Mouse (Mus musculus): ENCODE results near the gene Gpc6. TPM values are rescaled to one million over a fixed set of nuclear protein-coding genes. Genes with fewer than 3 reads are reported as not detected.

Gene Gpc6
- polyA plus RNA-seq, 3 experiments from 2014 or later, result 0.17 TPM; not detected in 2

DNA sequence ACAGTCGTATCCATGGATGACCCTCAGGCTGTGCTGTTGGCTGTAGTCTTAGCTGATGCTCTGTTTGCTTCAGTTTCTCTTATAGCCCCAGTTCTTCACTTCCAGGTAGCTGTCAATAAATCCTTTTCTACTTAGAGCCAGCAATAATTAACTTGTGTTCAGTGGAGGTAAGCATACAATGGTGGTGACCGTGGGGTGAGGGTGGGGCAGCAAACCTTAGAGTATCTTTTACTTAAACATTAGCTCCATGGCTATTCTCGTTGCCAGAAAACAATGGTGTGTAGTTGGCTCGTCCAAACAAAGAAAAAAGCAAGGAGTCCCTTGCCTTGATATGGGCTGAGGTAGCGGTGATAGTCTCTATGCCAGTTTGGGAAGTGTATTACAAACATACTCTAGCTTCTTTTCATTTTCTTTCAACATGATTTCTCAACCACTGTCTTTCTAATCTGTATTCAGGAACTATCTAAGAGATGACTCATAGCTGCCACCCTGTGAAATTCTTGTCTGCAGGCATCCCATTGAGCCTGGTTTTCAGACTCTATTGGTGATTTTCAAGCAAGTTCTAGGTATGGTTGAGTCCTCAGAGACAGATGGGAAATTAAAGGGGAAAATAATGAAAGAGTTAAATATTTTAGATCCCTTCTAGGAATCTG is 22.9 kb downstream of the Gpc6 start:
- ATAC-seq, result no peak

DNA sequence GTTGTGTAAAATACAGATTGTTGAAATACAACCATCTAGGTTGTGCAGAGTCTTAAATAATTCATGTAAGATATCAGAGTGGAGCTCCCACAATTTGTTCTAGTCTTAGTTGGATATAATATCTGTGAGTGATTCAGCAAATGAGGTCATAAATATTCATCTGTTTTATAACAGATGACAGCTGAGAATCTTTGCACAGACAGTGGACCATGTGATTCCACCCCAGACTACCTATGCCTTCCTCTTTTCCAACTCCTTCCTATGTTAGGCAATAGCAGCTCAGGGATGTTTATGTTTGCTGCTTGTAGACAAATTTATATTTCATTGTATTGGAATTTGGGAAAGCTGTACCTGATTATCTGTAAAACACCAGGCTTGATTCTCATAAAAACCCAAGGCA is 32.0 kb downstream of the Gpc6 start:
- no peak for ATAC-seq

DNA sequence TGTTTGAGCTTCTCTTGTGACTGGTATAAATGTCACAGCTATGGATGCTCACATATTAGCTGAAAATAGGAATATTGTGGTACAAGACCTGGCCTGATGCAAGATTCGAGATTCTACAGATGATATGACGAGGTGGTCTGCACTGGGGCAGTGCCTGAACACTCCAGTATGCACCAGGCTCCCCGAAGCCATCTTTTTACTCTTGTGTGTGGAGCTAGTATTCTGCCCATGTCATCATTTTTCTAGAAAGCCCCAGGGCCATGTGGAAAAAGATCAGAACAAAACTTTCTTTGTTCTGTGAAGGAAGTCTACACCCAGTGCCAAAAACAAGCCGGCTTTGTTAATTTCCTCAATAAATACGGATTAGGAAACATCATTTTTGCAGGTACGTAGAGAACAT is 39.7 kb downstream of the Gpc6 start:
- no peak for ATAC-seq

DNA sequence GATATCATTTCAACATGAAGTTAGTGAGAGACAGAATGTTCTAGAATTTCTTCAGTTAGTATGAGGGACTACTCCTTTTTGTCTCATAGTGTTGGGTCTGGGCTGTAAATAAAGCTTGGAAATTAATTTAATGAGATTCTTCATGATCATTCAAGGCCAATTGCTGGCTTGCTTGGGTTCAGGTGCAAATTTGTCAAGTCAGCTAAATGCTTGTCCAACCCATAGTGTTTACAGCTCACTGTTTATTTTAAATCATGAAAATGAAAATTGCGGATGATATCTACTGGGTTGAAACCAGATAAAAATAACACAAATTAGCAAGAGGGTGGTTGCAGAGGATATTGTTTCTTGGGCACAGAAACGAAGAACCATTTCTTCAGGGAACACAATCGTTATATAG is 49.6 kb downstream of the Gpc6 start:
- ATAC-seq, result no peak

DNA sequence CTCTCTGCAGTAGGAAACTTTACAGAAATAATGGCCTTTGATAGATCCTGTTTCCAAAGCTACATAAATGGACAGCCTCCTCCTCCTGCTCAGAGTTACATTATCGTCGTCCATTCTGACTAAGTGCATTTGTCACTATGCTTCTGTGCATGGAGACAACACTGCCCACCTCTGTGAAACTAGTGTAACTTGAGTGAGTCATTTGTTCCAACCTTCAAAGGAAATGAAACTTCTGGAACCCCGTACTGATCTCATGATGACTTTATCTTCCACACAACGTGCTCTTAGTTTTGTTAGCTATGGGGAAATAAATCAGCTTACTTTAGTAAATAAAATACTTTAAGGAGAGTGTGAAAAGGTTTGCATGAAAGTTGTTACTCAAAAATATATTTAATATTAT is 50.1 kb downstream of the Gpc6 start:
- no peak for ATAC-seq

DNA sequence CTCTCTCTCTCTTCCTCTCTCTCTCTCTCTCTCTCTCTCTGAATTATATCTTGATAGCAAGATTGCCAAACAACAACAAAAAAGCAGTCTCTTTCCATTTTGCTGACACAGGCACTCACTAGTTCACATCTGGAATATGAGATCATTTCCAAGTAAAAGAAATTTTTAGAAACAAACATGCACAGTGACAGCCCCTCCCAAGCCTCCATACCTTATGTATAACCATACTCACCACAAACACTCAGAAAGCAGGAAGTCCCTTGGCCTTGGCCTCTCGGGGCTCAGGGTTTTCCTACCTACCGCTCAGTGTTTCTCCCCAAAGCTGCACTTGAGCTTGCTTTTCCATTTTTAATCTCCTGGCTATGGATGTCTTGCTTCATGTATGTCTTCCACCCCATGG is 52.1 kb downstream of the Gpc6 start:
- ATAC-seq, result no peak

DNA sequence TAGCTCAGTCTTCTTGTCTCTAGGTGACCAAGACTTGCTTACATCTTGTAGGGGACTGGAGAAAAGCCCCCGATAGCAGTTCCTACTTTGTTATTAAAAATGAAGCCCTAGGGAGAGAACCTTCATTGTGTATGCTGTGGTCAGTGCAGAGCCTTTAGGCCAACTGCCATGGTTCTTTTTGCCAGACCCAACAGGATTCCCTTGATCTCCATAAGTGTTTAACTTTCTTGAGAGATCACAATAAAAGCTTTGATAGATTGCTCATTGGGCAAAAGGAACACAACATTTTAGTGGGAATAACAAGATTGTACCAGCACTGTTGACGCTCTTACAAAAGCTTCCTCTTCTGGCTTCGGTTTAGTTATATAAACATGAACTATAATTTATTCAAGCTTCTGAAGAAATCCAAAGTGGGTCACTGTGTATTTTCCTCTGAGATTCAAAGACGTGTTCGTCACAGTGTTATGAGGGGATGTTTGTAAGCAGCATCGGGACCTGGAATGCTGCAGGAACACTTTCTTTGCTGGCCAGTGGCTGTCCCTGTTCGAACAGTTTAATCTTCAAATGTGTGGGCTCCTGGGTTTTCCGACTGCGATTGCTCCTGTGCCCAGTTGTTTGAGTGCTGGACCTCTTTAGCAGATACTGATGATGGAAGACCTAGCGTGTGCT is 54.7 kb downstream of the Gpc6 start:
- ATAC-seq, result no peak

DNA sequence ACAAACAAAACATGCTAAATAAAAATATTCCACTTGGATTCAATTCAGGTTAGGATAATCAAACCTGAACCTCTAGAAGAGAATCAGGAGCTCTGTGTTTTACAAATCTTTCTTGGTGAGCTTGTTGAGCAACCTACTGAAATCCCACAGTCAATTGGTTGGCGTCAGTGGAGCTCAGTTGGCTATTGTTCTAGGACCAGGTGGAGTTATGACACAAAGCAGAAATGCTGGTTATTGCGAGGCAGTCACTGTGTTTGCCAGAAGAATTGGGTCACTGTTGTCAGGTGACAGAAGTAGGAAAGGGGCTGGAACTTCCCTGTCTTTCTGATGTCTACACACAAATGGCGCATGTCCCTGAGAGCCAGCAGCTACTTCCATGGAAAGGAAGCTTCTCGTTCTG is 56.6 kb downstream of the Gpc6 start:
- ATAC-seq, result no peak

DNA sequence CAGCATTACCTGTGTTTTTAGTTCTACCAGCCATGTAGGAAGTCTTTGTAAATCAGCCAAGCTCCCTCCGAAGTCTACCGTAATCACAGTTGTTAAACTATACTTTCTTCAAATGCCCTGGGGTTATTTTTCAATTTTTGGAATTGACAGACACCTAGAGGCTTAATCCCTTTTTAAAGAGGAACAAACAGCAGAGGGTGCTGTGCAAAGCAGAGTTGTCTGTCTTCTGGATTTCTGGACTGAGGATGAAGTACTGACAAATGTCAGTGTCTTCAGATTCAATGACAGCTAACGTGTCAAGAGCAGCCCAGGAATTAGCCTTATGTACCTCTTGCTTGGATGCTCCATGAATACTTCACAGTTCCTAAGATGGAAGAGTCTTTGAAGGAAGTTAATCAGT is 62.2 kb downstream of the Gpc6 start:
- no peak for ATAC-seq

DNA sequence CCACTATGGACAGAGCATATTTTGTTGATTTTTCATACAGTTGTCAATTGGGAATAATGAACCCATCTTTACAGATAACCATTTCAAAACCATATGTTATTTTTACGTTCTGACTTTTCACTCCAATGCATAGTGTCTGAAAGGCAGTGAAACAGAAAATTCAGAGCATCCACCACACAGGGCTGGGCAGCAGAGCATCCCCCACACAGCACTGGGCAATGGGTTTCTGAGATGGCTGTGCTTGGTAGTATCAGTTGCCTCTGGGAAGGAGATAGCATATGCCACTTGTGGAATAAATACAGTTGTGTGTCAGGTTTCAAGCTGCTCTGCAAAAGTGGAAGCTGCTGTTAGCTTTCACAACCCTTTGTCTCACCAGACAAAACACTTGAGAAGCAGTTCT is 75.3 kb downstream of the Gpc6 start:
- no peak for ATAC-seq

DNA sequence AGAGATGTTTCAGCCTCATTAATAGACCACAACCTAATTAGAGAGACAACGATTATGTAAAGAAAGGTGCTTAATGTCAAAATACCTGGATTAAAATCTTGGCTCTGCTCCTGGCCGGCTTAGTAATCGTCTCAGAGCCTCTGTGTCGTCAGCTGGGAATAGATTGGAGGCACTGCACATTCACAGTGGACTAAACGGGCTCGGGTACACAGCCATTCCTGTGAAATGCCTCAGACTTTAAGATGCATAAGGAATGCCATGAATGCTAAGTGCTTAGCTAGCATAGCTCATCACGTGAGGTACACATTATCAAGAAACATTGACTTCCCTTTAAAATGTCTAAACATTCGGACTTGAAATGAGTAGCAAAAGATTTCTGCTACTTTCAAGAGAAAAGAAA is 77.2 kb downstream of the Gpc6 start:
- ATAC-seq, result no peak

DNA sequence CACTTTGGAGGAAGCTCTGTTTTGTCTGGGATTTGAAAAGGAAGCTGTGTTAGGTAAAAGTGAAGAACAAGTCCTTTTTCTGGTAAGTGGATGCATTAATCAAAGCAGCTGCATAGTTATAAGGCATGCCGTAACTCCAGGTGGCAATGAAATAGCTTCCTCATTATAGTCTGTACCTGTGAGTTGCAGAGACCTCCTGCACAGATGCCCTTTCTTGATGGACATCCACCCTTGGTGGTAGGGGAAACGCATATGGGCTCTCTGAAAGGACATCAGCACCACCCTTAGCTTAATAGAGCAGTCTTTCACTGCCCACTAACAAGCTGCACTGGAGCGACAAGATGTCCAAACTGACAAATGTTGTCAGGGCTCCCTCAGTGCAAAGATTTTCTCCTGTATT is 83.7 kb downstream of the Gpc6 start:
- no peak for ATAC-seq

DNA sequence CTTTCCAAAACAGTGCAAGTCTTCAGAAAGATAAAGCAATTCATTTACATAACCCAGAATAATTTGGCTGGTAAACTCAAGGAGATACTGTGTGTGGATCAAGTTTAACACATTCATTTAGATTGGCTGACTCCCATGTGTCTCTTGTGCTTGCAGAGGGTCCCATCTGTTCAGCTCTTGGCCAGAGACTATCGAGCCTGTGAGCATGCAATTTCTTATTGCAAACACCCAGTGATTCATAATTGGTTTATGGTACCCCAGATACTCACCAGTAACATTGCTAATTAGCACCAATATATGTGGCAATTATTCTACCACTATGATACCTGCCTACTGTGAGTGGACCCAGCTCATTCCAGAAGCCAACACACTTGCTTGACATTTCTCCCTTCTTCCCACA is 87.9 kb downstream of the Gpc6 start:
- ATAC-seq, result no peak

DNA sequence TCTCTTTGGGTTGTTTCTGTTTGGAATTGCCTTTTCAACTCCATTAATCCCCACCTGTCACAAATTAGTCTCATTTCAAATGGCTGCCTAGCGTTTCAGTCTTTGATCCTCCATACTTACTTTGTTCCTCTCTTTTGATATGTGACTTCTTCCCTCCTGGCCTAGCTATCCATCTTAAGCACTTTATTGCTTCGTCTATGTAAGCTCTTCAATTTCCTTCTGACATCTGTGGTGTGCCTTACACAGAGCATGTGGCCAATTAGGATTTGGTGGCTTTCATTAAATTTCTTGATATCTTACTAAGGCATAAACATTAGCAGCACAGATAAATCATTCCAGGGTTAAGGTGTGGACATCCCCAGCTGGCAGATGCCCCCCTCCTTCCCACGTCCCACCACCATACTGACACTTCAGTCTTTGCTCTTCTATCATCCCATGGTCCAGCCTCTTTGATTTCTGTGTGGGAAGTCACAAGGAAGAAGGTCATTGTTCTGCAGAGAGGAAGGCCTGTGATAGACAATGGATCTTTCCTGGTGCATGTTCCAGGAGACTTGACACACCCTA is 88.5 kb downstream of the Gpc6 start:
- no peak for ATAC-seq

DNA sequence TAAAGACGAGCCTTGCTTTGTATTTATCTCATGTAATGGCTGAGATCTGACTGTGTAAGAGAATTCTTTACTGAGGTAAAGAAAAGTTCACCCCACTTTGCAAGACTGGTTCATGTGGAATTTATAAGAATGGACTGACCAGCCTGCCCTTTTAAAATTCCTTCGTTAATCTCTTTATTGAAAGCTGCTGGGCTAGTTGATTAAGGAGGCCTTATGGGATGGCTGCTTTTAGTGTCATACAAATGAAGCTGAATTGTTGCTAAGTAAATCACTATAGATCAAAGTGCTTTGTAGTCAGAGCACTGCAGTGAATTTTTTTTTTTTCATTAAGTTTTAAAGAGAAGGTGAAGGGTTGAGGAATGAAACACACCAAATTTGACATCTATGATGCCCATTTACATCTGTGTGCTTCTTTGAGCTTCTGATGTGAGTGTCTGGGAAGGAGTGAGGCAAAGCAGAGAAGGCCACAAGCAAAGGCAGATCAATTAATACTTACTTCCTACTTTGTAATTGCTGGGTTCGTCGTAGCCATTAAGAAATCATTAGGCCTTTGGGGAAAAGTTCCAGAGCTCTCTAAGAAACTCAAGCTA is 90.3 kb downstream of the Gpc6 start:
- no peak for ATAC-seq

DNA sequence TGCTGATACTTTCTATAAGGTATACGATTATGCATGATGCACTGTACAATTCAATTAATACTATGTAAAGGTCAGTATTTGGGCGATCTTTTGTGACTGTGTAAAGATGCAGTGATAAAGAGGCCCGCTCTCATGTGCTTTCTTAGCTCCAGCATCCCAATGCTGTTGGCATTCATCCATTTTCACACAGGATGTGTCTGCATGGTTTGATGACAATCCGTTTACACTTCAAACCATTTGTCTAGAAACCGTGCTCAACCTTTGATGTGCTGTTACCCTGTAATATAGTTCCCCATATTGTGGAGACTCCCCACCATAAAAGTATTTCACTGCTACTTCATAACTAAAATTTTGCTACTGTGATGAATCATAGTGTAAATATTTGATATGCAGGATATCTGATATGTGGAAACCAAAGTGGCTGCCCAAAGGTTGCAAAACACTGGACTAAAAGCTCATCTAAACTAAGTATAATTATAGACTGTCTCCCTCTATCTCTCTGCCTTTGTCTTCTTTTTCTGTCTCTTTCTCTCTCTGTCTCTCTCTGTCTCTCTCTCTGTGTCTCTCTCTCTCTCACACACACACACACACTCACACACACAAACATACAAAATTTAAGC is 97.2 kb downstream of the Gpc6 start:
- no peak for ATAC-seq

DNA sequence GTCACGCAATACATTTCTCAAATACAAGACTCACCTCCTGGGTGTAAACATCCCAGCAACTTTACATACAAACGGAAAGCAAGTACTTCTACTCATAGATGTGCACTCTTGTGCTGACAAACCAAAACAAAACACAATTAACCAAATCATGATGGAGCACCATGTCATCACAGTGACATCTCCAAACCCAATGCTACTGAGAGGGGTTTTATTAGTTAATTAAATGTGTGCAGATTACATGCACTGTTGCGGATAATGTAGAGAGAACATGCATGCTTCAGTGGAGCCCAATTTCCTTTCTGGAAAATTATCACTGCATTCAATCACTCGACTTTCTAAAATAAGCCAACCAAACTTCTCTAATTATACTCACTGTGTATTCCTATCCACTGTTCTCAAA is 109.0 kb downstream of the Gpc6 start:
- ATAC-seq, result no peak

DNA sequence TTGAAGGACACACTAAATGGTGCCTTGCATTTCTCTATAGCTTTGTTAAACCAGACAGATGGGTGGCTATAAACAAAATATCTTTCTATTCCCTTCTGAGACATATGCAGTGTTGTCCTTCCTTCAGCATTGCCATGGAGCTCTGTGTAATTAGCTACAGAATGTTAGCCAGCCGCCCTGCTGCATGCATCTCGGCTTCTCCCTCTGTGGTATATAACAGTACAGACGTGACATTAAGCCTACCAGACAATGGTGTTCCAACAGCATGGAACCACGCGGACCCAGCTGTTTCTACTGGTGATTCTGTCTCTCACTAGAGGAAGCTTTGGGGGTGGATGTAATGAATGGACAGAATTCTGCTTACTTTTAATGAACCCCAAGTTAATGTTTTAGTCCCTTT is 115.9 kb downstream of the Gpc6 start:
- no peak for ATAC-seq

DNA sequence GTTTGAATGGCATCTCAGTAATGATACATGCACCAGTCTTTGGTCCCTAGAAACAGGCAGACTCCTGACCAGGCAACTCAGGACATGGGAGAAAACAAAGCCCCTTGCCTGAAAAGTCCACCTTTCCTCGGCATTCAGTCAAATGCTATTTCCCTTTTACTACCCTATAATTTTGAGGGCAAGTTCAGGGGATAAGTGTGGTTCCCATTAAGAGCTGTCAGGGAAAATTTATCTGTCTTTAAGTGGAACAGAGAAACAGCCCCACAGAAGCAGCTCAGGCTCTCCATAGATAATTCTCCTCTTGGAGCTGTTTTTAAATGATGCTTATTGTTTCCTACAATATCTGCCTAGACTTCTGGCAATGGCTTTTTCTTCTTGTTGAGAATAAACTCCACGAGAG is 123.8 kb downstream of the Gpc6 start:
- ATAC-seq, result no peak

DNA sequence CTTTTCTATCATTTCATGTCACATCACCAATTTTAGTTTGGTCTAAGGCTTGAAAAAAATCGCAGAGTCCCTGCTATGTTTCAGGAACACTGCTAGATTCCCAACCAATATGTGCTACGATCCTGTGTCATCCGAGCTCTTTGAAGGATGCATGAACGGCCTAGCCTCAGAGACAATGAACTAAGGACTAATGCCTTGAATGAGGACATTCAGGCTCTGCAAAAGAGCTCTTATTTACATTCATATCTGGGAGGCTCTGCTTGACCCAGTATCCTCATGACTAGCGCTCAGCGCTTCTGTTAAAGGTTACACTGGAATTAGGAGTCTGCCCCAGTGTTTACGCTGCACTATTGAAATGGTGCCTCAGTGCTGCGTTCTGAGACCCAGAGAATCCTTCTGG is 125.8 kb downstream of the Gpc6 start:
- no peak for ATAC-seq

DNA sequence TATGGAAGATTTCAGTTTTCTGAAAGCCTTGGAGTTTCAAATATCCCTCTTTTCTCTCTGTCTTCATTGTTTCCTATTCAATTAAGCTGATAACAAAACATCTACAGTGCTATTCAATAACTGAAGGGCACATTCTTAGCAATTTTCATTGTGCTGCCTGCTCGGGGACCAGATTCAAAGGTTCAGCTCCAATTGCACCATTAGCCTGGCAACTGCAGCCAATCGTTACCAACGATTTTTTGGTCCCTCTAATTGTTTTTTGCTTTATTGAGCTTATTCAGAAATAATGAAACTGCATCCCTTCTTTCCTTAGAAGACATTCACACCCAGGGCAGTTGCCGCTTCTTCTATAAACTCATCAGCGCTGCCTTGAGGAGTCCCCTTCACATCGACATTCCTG is 128.2 kb downstream of the Gpc6 start:
- ATAC-seq, result no peak

DNA sequence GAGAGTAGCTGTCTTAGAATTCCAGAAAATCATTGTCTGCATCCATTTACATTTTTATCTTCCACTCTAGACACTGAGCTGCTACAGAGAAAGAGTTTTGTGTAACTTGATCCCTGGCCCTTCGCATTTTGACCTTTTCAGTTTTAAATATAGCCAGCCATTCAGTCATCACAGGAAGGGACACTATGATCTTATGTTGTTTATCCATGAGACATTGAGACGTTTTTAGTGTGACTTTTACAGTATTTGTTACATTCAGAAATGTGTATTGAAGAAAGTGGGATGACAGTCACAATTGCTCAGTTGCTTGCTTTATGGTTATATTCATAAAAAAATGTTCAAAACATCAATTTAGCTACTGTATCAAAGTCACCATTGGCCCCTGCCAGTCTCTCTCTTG is 130.0 kb downstream of the Gpc6 start:
- ATAC-seq, result no peak

DNA sequence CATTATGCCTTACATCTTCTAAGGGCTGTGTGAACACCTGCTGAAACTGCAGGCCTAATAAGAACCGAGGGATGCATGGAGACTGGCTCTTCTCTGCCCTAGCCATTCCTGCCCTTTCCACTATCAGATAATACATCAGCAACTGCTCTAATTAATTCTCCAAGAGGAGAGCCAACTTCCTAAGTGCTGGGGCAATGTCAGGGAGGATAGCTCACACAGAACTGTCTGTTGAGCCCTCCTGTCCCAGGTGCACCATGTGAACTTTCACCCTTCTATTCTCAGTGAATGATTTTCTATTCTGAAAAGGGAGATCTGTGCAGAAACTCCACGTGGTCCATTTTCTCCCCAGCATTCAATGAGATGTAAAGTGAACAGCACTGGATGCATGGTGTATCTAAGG is 136.0 kb downstream of the Gpc6 start:
- ATAC-seq, result no peak

DNA sequence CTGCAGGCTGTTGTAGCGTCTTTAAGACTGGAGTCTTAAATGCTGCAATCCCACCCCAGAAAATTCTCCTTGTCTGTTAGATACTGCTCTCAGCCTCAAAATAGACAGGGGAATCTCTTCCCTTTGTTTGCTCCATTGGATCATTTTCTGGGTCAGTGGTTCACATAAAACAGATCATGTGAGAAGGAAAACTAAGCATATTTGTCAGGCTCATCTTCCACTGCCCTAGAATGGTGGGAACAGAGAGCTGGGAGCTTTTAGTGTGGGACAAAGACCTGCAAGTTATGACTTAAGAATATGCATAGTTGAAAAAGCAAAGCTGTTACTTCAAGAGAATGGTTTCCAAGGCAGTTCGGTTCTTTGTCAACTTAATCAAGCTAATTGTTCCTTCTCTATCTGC is 136.4 kb downstream of the Gpc6 start:
- no peak for ATAC-seq
